Mouse (Mus musculus) stomach, adult 2 months (tissue): ENCODE results near the gene 2310003L06Rik. TPM values are rescaled to one million over a fixed set of nuclear protein-coding genes. Genes with fewer than 3 reads are reported as not detected.

Source experiments
- polyA plus RNA-seq: library from polyadenylated mRNA; depleted of rRNA; stranded (reverse); fragments of >200 nt; gene quantifications from 2 replicates; pipeline ENCODE4 v1.2.3, GENCODE M21; 2012; rRNA removed

The 2310003L06Rik gene
- not detected in 2 replicates for polyA plus RNA-seq

GRCm38 (mm10) chr5:87969201-87969600 is at the start of gene 2310003L06Rik, which contains the start of gene Gm28434:
TSS of gene 2310003L06Rik (plus strand) at chr5:87969459.
TSS of gene Gm28434 (plus strand) at chr5:87969517.

GRCm38 (mm10) chr5:87925372-87925771 is 43.9 kb upstream of the 2310003L06Rik start, which contains the start of gene Csn3:
TSS of gene Csn3 (plus strand) at chr5:87925579.

GRCm38 (mm10) chr5:87979139-87979538 is 9.9 kb downstream of the 2310003L06Rik start, which contains the start of gene Cabs1:
TSS of gene Cabs1 (plus strand) at chr5:87979439.

GRCm38 (mm10) chr5:88002249-88002648 is 33.0 kb downstream of the 2310003L06Rik start, which contains the start of gene Smr3a:
TSS of gene Smr3a (plus strand) at chr5:88002549.

Other genes starting within 250 kb of the 2310003L06Rik start
- gene Csn1s2a, start 194.9 kb upstream of the 2310003L06Rik start, polyA plus RNA-seq = not detected in 2 replicates
- not detected in 2 replicates for gene Csn1s2b, start 161.4 kb upstream of the 2310003L06Rik start, polyA plus RNA-seq
- gene Prr27, start 143.8 kb upstream of the 2310003L06Rik start, polyA plus RNA-seq = not detected in 2 replicates
- gene Odam, start 84.4 kb upstream of the 2310003L06Rik start, polyA plus RNA-seq = not detected in 2 replicates
- not detected in 2 replicates for gene Csn3, start 43.9 kb upstream of the 2310003L06Rik start, polyA plus RNA-seq
- not detected in 2 replicates for gene Gm28434, start 58 bp downstream of the 2310003L06Rik start, polyA plus RNA-seq
- not detected in 2 replicates for gene Cabs1, start 10.0 kb downstream of the 2310003L06Rik start, polyA plus RNA-seq
- gene Smr3a, start 33.1 kb downstream of the 2310003L06Rik start, polyA plus RNA-seq = not detected in 2 replicates
- gene Smr2, start 117.1 kb downstream of the 2310003L06Rik start, polyA plus RNA-seq = not detected in 2 replicates
- not detected in 2 replicates for gene Gm11116, start 142.1 kb downstream of the 2310003L06Rik start, polyA plus RNA-seq
- not detected in 2 replicates for gene Gm11115, start 184.6 kb downstream of the 2310003L06Rik start, polyA plus RNA-seq